Mouse (Mus musculus) midbrain, embryonic 13.5 days (tissue): Measurements from ENCODE around the gene Ndnf. TPM values are rescaled to one million over a fixed set of nuclear protein-coding genes. Genes with fewer than 3 reads are reported as not detected.
A peak's percentile ranks its signal among the peaks of the same experiment; 100 is the strongest.

ENCODE experiments used
- ATAC-seq: fragments of 200-750 bp; cut with Nextera tagmentation; 2 replicates; pipeline ENCODE4 v1.8.0; 2017; ENCODE audit warnings: mild to moderate bottlenecking, moderate TSS enrichment, moderate library complexity
- H3K27ac ChIP-seq: fragments of 300-500 bp; sonication (generic); 2 replicates; pipeline ENCODE4 v1.5.1; 2015; ENCODE audit warnings: inconsistent platforms, mild to moderate bottlenecking, moderate library complexity
- H3K27me3 ChIP-seq: fragments of 300-500 bp; sonication (generic); 2 replicates; pipeline ENCODE4 v1.6.1; 2015; ENCODE audit warnings: mild to moderate bottlenecking, inconsistent platforms
- H3K36me3 ChIP-seq: fragments of 300-500 bp; sonication (generic); 2 replicates; pipeline ENCODE4 v1.6.1; 2015; ENCODE audit warnings: mild to moderate bottlenecking, inconsistent platforms
- H3K4me1 ChIP-seq: fragments of 300-500 bp; sonication (generic); replicated peaks from 2 replicates; pipeline ENCODE4 v1.6.1; 2015; ENCODE audit warnings: inconsistent platforms
- H3K4me2 ChIP-seq: fragments of 300-500 bp; sonication (generic); replicated peaks from 2 replicates; pipeline ENCODE4 v1.6.1; 2015; ENCODE audit warnings: moderate library complexity, mild to moderate bottlenecking, inconsistent platforms
- H3K4me3 ChIP-seq: fragments of 300-500 bp; sonication (generic); replicated peaks from 2 replicates; pipeline ENCODE4 v1.5.1; 2015; ENCODE audit warnings: mild to moderate bottlenecking, inconsistent platforms
- H3K9ac ChIP-seq: fragments of 300-500 bp; sonication (generic); replicated peaks from 2 replicates; pipeline ENCODE4 v1.6.1; 2015; ENCODE audit warnings: mild to moderate bottlenecking, inconsistent platforms
- H3K9me3 ChIP-seq: fragments of 300-500 bp; sonication (generic); 2 replicates; pipeline ENCODE4 v1.6.1; 2016; ENCODE audit warnings: mild to moderate bottlenecking, inconsistent platforms
- WGBS: fragments of 180-500 bp; shearing (Covaris S2); methylation state at CpG from one replicate; pipeline ENCODE4 v1.1.7; 2015; 5-methylcytosine and 5-hydroxymethylcytosine counted together
- polyA plus RNA-seq: library from polyadenylated mRNA; unstranded; fragments of >200 nt; fragmentation: Nextera tagmentation; extraction: Ambion mirVana; gene quantifications from 2 replicates; pipeline ENCODE4 v1.2.1, GENCODE M21; 2015

Ndnf gene
- polyA plus RNA-seq, 1 experiment from 2014 or later: 3.1 TPM

DNA sequence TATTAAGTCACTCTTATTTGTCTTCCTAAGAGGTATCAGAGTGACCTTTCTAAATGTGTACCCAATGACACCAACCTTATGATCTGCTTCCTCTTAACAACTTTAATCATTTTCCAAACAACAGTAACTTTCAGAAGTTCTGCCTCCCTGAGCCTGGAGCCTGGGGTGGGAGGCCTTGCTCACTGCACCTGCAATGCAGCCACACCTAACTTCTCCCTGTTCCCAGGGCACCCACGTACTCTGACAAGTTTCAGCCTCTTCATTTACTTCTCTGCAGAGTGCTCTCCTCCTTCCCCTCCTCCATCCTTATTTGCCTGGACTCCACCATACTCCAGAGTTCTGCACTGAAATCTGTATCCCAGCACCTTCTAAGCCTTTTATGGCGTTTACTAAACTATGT is 1.4 kb upstream of the Ndnf start:
- Histone ChIP-seq H3K27ac (no peak overlapping the region), H3K9ac (no peak overlapping the region), H3K27me3 (peaks cover 9% of the 10 kb centered on the region; the same call in 1 of the 2 replicates), H3K4me3 (no peak overlapping the region), H3K4me1 (peaks cover 20% of the 10 kb centered on the region), H3K4me2 (no peak overlapping the region), H3K9me3 (no peaks in the 10 kb centered on the region), H3K36me3 (no peaks in the 10 kb centered on the region)
- 40% methylated on average over 2 of the region's 2 CpGs for whole genome bisulfite sequencing
- ATAC-seq: no peak

DNA sequence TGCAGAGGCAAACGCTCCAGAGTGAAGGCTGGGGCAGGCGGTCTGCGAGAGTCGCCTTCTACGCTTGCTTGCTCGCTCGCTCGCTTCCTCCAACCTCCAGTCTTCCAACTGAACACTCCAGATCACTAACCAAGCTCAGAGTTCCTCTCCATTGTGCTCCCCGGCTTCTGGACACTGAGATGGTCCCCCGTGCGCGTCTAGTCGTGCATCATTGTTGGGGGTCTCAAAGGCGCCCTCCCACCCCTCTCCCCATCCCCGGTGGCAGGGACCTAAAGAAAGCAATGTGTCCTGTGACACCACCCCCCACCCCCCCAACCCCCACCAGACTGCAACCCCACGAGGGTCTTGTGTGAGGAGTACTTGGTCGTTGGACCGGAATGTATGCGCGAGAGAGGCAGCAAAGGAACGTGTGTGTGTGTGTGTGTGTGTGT is 394 bp upstream of the Ndnf start:
- ATAC-seq: peak; percentile 59
- Histone ChIP-seq H3K27ac (peak overlapping the region; percentile 39; the same call in 1 of the 2 replicates), H3K9me3 (no peaks in the 10 kb centered on the region), H3K9ac (peak overlapping the region; percentile 73), H3K4me3 (peak overlapping the region; percentile 63), H3K4me2 (peak overlapping the region; percentile 92), H3K27me3 (peaks cover 9% of the 10 kb centered on the region; the same call in 1 of the 2 replicates), H3K36me3 (no peaks in the 10 kb centered on the region), H3K4me1 (peaks cover 20% of the 10 kb centered on the region)
- WGBS: under 1% methylated on average over 21 of the region's 21 CpGs

DNA sequence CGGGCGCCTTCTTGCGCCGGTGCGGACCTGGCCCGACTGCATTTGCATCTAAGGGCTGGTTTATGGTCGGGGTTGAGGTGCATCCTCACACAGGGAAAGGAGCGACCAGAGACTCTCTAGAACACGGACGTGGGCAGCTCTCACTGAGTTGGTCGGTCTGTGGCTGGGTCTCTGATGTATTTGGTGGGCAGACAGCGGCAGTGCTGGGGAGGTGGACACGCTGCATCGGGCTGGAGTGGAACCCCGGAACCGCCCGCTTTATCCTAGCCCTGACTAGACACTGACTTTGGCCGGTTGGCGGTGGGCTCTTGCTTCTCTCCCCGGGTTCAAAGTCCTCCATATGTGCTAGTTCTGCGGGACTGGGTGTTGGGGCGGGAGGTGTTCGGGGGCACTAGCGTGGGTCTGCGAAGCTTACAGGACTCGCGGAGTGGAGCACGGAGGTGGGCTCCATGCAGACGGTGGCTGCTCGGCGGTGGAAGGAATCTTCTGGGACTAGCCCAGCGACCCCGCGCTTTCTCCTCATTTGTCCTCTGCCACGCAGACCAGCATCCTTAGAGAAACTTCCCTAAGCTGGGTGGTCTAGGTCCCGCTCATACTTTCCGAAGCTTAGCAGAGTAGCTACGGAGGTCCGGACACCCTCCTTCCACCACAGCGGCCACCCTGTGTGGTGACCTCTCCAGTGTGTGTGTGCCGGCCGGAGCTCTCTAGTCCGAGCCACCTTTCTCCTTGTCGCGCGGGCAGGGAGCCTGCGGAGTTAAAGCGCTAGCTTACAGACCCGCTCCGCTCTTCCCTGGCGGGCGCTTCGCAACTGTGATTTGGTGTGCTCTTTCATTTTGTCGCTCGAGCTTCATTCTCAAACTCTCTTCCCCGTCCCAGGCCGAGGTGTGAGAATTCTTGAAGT is 991 bp downstream of the Ndnf start:
- WGBS: under 1% methylated on average over 57 of the region's 57 CpGs
- H3K4me2 ChIP-seq: peak overlapping the region; percentile 92
- H3K4me3 ChIP-seq: peak overlapping the region; percentile 63
- peak; percentile 43 for ATAC-seq
- H3K4me1 ChIP-seq: peaks cover 20% of the 10 kb centered on the region
- H3K36me3 ChIP-seq: no peaks in the 10 kb centered on the region
- H3K27me3 ChIP-seq: peaks cover 9% of the 10 kb centered on the region; the same call in 1 of the 2 replicates
- no peaks in the 10 kb centered on the region for H3K9me3 ChIP-seq
- 0 out of 2 replicates have a peak overlapping the region, but pooled peaks have one; percentile 28 for H3K27ac ChIP-seq
- peak overlapping the region; percentile 73 for H3K9ac ChIP-seq

DNA sequence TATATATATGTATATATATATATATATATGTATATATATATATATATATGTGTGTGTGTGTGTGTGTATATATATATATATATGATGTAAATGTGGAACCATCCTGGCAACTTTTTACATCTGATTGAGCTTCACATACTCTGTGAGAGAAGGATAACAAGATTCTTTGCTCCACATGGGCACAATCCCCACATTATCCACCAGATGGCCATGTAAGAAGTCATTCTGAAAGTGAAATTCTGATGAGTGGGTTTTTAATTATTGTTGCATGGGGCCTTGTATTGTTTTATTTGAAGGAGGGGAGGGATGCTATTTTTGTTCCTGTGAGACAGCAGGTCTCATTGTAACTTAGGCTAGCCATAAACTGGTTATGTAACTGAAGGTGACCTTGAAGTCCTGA is 22.5 kb downstream of the Ndnf start:
- H3K4me2 ChIP-seq: no peak overlapping the region
- no peaks in the 10 kb centered on the region for H3K4me1 ChIP-seq
- ATAC-seq: no peak
- no peak overlapping the region for H3K4me3 ChIP-seq
- H3K9ac ChIP-seq: no peak overlapping the region
- no peak overlapping the region for H3K27ac ChIP-seq
- H3K9me3 ChIP-seq: no peaks in the 10 kb centered on the region
- no peaks in the 10 kb centered on the region for H3K36me3 ChIP-seq
- no peaks in the 10 kb centered on the region for H3K27me3 ChIP-seq

DNA sequence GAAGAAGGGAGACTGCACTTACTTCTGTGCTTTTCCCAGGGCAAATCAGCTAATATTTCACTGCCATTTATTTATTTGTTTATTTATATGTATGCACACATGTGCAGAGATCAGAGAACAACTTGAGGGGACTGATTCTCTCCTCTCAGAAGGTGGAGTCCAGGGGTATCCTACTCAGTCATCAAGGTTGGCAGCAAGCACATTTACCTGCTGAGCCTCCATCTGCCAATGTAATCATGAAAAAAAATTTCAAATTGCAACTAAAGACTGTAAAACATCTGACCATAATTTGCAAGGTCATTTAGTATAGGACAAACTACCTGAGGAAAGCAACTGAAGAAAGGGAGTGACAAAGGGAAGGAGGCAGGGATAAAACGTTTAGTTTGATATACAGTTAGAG is 49.3 kb downstream of the Ndnf start:
- Histone ChIP-seq H3K9me3 (no peaks in the 10 kb centered on the region), H3K4me1 (no peaks in the 10 kb centered on the region), H3K27ac (no peak overlapping the region), H3K36me3 (no peaks in the 10 kb centered on the region), H3K4me3 (no peak overlapping the region), H3K4me2 (no peak overlapping the region), H3K9ac (no peak overlapping the region), H3K27me3 (no peaks in the 10 kb centered on the region)
- 79% methylated on average over 1 of the region's 1 CpGs for WGBS
- no peak for ATAC-seq

DNA sequence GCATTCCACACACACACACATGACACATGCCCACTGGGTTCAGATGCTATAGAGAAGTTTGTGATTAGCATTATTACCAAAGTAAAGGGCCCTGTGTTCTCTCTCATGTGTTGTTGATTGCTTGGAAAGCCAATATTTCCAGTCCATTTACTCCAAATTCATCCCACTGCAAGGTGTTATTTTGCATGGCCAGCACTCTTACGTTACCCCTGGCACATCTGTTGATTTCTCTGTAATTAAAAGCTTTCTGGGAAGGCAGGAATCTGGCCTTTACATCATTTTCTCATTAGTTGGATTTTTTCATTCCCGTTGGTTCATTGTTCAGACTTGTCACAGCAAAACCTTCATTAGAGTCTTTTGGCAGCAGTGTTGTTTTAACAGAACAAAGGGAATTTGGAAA is 54.3 kb downstream of the Ndnf start:
- 60% methylated on average over 2 of the region's 2 CpGs for WGBS
- no peak overlapping the region for H3K27ac ChIP-seq
- ATAC-seq: no peak
- H3K27me3 ChIP-seq: no peaks in the 10 kb centered on the region
- no peak overlapping the region for H3K4me3 ChIP-seq
- H3K9me3 ChIP-seq: no peaks in the 10 kb centered on the region
- no peaks in the 10 kb centered on the region for H3K4me1 ChIP-seq
- no peak overlapping the region for H3K9ac ChIP-seq
- no peaks in the 10 kb centered on the region for H3K36me3 ChIP-seq
- H3K4me2 ChIP-seq: no peak overlapping the region

DNA sequence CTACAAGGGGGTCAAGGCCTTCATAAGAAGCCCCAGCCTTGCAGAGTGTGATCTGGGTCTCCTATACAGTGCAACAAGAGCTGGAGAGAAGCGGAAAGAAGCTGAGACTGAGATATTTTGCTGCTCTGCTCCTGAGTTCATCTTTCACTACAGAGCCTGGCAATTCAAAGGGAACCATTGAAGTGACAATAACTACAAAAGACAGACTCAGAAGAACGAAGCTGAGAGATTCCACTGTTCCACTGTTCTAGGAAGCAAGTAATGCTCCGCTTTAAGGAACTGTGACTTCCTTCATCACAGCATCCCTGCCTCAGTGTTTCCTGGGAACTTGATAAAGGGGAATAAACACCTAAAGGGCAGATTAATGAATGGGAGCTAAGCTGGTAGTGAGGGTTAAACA is 56.9 kb downstream of the Ndnf start:
- no peak overlapping the region for H3K4me2 ChIP-seq
- H3K4me3 ChIP-seq: no peak overlapping the region
- H3K9me3 ChIP-seq: no peaks in the 10 kb centered on the region
- H3K27me3 ChIP-seq: no peaks in the 10 kb centered on the region
- no peak for ATAC-seq
- no peaks in the 10 kb centered on the region for H3K4me1 ChIP-seq
- H3K36me3 ChIP-seq: no peaks in the 10 kb centered on the region
- WGBS: 62% methylated on average over 3 of the region's 3 CpGs
- no peak overlapping the region for H3K9ac ChIP-seq
- no peak overlapping the region for H3K27ac ChIP-seq

DNA sequence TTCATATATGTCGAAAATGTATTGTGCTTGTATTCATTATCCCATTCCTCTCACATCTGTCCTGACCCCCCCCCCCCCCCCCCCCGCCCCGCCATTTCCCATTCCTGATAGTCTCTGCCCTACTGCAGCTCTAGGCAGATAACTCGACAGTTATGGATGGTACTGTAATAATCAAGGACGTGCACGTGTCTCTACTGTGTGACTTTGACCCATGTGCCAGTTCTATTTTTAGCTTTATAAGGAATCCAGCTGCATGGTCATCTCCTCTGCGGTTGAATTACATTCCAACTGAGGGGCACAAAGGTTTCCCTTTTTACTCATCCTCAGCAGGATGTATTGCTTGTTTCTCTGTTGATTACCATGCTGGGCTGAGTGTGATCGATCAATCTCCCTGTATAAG is 68.1 kb downstream of the Ndnf start:
- Histone ChIP-seq H3K27me3 (no peaks in the 10 kb centered on the region), H3K9me3 (no peaks in the 10 kb centered on the region), H3K4me3 (no peak overlapping the region), H3K9ac (no peak overlapping the region), H3K4me1 (0 out of 2 replicates have a peak, but pooled peaks cover 3% of the 10 kb centered on the region), H3K27ac (no peak overlapping the region), H3K36me3 (no peaks in the 10 kb centered on the region), H3K4me2 (no peak overlapping the region)
- WGBS: 79% methylated on average over 6 of the region's 8 CpGs
- no peak for ATAC-seq

DNA sequence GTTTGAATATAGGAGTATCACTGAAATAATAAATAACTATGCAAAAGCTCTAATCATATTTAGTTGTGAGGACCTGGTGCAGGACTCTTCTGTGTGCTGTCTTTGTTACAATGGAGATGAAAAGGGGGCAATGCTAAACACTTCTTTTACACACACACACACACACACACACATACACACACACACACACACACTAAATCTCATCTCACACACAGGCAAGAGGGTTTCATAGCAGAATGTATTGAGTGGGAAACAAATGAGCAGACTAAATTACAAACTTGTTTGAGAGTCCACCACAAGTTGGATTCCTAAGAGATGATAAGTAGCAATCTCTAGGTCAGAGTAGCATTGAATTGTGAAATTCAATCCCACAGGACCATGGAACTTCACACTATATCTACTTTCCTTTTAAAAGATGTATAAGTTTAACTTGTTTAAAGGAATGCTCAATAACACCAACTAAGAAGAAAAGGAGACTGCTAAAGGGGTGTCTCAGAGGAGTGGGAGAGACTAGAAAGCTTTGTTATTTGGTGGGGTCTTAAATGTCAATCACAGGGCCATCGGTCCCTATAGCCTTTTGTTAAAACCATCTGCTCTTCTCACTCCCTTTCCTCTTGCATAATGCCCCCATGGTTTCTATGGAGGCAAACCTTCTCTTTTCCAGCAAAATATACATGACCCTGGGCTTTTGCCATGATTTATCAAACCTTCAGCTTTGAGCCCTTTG is 71.9 kb downstream of the Ndnf start:
- H3K27me3 ChIP-seq: no peaks in the 10 kb centered on the region
- no peak overlapping the region for H3K27ac ChIP-seq
- 4% methylated on average over 1 of the region's 1 CpGs for WGBS
- no peaks in the 10 kb centered on the region for H3K9me3 ChIP-seq
- H3K4me2 ChIP-seq: no peak overlapping the region
- H3K4me3 ChIP-seq: no peak overlapping the region
- 0 out of 2 replicates have a peak, but pooled peaks cover 3% of the 10 kb centered on the region for H3K4me1 ChIP-seq
- ATAC-seq: no peak
- no peak overlapping the region for H3K9ac ChIP-seq
- no peaks in the 10 kb centered on the region for H3K36me3 ChIP-seq

DNA sequence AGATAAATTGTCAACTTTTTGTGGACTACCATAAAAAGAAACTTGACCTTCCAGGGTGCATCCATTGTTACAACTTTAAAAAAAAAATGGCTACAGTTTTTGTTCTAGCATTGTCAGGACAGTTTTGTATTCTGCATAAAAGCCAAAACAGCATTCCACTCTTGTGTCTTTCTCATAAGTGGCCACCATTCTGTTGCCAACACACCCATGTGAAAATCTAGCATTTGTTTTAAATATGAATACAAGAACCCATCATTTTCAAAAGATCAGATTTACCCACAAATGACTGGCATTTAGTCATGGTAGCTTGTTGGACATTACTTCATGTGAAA is 72.4 kb downstream of the Ndnf start:
- no peak for ATAC-seq
- Histone ChIP-seq H3K27me3 (no peaks in the 10 kb centered on the region), H3K36me3 (no peaks in the 10 kb centered on the region), H3K4me3 (no peak overlapping the region), H3K9ac (no peak overlapping the region), H3K27ac (no peak overlapping the region), H3K9me3 (no peaks in the 10 kb centered on the region), H3K4me2 (no peak overlapping the region), H3K4me1 (0 out of 2 replicates have a peak, but pooled peaks cover 3% of the 10 kb centered on the region)

DNA sequence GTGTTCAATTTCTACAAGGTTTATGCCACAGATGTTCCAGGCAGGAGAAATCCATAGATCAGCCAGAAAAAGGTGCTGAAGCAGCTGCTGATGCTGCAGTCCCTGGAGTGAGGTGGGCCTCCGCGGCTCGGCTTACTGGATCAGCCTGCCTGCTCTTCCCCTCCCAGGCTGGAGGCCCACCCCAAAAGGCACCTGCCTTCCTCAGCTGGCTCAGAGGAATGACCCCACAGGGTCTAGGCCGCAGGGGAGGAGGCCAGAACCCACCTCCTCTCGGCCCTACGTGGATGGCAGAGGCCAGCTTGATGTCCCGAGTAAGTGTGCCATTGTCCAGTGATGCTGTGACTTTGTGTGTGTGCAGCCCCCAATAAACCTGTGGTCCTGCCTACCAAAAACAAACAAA is 86.8 kb downstream of the Ndnf start:
- Histone ChIP-seq H3K9me3 (no peaks in the 10 kb centered on the region), H3K9ac (no peak overlapping the region), H3K4me2 (no peak overlapping the region), H3K27me3 (no peaks in the 10 kb centered on the region), H3K27ac (no peak overlapping the region), H3K36me3 (no peaks in the 10 kb centered on the region), H3K4me1 (no peaks in the 10 kb centered on the region), H3K4me3 (no peak overlapping the region)
- ATAC-seq: no peak
- 37% methylated on average over 7 of the region's 7 CpGs for WGBS

DNA sequence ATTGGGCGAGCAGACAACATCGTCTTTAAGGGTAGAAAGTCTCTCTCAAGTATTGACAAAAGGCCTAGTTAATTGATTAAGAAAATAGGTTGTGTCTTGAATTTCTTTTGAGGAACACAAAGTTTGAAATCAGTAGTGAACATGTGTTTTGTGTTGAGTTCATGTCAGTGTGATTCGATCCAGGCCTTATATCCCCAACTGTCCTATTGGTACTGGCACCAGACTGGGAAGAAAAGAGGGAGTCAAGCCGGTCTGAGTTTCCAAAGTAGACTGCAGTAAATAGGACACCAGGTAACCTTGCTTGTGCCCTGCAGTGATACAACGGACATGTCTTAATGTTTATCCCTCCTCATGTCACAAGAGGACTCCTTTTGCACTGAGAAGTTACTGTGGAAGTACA is 87.8 kb downstream of the Ndnf start:
- WGBS: 90% methylated on average over 5 of the region's 5 CpGs
- Histone ChIP-seq H3K36me3 (no peaks in the 10 kb centered on the region), H3K9ac (no peak overlapping the region), H3K27me3 (no peaks in the 10 kb centered on the region), H3K9me3 (no peaks in the 10 kb centered on the region), H3K4me1 (no peaks in the 10 kb centered on the region), H3K4me2 (no peak overlapping the region), H3K27ac (no peak overlapping the region), H3K4me3 (no peak overlapping the region)
- no peak for ATAC-seq
